Mouse (Mus musculus) T-helper 17 cell (primary cell): ENCODE data around the gene Hspa2.
"Not testable (repeated sequence)": the region's sequence is repeated elsewhere in the genome, so short reads cannot be mapped to it uniquely, and the experiment has no call there.

Source experiments
- in situ Hi-C, 2 experiments: fragments of 300-600 bp; cut with MboI, MseI; formaldehyde crosslinking; loops; 1 replicate in 1 of 2; 2 replicates in 1 of 2; pipeline ENCODE4 v1.15.1; 2025; ENCODE audit warnings: high pct_unique_total_duplicates in 2 of 2

Gene Hspa2

GRCm38 (mm10) chr12:76427546-76427945 is 23.6 kb downstream of the Hspa2 start:
- in situ Hi-C loops = no loop called here

DNA sequence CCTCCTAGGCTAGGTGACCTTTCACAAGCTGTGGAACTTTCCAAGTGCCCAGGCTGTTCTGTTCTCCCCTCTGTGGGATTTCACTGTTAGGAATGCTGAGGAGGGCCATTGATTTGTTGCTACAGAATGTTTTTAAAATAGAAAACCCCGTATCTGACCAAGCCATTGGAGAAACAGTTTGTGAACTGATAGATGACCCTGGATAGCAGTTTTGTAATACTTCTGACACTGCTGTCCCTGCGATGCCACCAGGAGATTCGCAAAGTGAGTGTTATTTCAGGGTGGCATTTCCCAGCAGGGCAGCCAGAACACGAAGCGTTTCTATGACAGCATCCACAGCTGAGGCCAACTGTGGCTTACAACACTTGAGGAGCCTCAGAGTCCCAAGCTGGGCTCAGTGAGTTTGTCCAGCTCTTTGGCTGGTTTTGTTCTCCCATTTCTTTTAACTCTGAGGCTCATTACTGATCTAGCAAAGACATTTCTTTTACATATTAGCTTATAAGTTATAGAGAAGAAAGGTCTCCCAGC is 27.0 kb downstream of the Hspa2 start:
- in situ Hi-C loops = no loop called here

DNA sequence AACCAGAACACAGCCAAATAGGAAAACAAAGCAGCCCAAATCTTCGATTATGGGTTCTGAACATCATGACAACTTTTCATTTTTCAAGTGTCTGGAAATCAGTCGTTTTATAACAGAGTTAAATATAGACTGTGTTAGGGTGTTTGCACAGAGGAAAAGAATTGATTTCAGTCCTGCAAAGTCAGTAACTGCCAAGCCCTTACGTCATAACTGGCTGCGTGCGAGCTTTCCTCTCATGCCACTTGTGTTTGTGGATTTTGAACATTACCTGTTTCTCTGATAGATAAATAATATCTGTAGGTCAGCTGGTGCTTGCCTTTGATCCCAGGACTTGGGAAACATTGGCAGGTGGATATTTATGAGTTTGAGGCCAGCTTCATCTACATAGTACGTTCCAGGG is 27.5 kb downstream of the Hspa2 start:
- in situ Hi-C loops = no loop called here

- in situ Hi-C loops = no loop called here
Measured at GRCm38 (mm10) chr12:76434111-76434510, 30.1 kb downstream of the Hspa2 start.

- in situ Hi-C loops = no loop called here
Measured at GRCm38 (mm10) chr12:76435084-76435483, 31.1 kb downstream of the Hspa2 start.

GRCm38 (mm10) chr12:76435549-76435948 is 31.6 kb downstream of the Hspa2 start:
- in situ Hi-C loops = no loop called here

GRCm38 (mm10) chr12:76443488-76443887 is 39.5 kb downstream of the Hspa2 start:
- in situ Hi-C loops = not testable (repeated sequence)

DNA sequence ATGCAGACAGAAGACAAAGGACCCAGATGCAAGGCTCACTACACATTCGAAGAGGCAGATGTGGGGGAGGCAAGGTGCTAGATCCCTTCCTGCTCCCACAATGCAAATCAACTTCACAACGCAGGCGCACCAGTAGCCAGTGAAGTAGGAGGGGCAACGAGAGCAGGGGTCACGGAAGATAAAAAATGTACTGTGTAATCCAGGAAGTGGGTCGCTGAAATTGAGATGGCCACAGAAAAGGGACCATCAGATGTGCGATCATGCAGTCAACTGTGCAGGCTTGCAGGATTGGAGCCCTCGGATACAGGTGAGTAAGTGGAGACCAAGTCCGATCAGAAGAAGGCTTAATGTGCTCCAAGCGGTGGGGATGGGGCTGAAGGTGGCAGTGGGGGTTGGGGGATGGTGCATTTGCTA is 40.4 kb downstream of the Hspa2 start:
- in situ Hi-C loops = no loop called here

GRCm38 (mm10) chr12:76444862-76445261 is 40.9 kb downstream of the Hspa2 start:
- in situ Hi-C loops = no loop called here

- in situ Hi-C loops = no loop called here
Measured at GRCm38 (mm10) chr12:76446201-76446600, 42.2 kb downstream of the Hspa2 start.

DNA sequence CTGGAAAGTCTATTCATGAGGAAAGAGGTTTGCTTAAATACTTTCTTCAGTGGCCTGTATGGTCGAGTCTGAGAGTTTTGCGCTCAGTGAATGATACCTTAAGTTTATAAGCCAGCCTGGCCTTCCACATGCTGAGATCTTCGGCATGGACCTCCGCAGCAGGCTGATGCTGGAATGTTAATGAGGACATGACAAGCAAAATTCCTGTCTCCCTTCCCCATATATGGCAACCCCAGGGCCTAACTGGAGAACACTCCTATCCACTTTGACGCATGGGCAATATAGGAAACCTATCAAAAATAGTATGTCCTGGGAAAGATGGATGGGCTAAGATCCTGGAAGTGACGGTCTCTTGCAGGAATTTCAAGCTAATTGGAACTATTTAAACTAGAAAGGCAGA is 44.2 kb downstream of the Hspa2 start:
- in situ Hi-C loops = no loop called here

GRCm38 (mm10) chr12:76452203-76452602 is 48.2 kb downstream of the Hspa2 start:
- in situ Hi-C loops = no loop called here
